Mouse (Mus musculus): ENCODE measurements at regions not wholly inside any gene's neighbourhood (a gene's known extent, or its start where the extent isn't known, plus 50 kb on each side); places are given as distances from the start of the nearest gene placed in this dataset.
A peak's percentile ranks its signal among the peaks of the same experiment; 100 is the strongest.

- Histone ChIP-seq H3K4me3 (ENCODE audit: low read depth, low read length) (no peak overlapping the region), H3K9ac (ENCODE audit: low read length) (no peak overlapping the region), H3K4me2 (no peak overlapping the region), H3K27ac (ENCODE audit: low read depth, low read length) (no peak overlapping the region), H3K4me1 (ENCODE audit: control insufficient read depth, insufficient read depth, low read length) (no peaks in the 10 kb centered on the region), H3K36me3 (ENCODE audit: control insufficient read depth, insufficient read depth, low read length) (no peaks in the 10 kb centered on the region), H3K27me3 (ENCODE audit: control insufficient read depth, insufficient read depth, low read length) (no peaks in the 10 kb centered on the region), H3K9me3 (ENCODE audit: control insufficient read depth, low read length) (no peaks in the 10 kb centered on the region)
- WGBS, result 24% methylated on average over 1 of the region's 1 CpGs
- no peak for ATAC-seq (ENCODE audit: low FRiP score)
- DNase-seq (ENCODE audit: low spot score, missing footprints), result peak; percentile 51
These were observed 97.7 kb downstream of the E030025P04Rik start for GRCm38 (mm10) chr11:109046446-109046845.

GRCm38 (mm10) chr11:109040519-109040916, 103.7 kb downstream of the E030025P04Rik start:
- H3K4me2 ChIP-seq, result no peak overlapping the region
- 66% methylated on average over 7 of the region's 7 CpGs for WGBS
- DNase-seq (ENCODE audit: low spot score, missing footprints), result peak; percentile 79
- no peak overlapping the region for H3K9ac ChIP-seq (ENCODE audit: low read length)
- H3K9me3 ChIP-seq (ENCODE audit: control insufficient read depth, low read length), result no peaks in the 10 kb centered on the region
- H3K4me3 ChIP-seq (ENCODE audit: low read depth, low read length), result no peak overlapping the region
- H3K36me3 ChIP-seq (ENCODE audit: control insufficient read depth, insufficient read depth, low read length), result no peaks in the 10 kb centered on the region
- no peak for ATAC-seq (ENCODE audit: low FRiP score)
- H3K27me3 ChIP-seq (ENCODE audit: control insufficient read depth, insufficient read depth, low read length), result no peaks in the 10 kb centered on the region
- H3K4me1 ChIP-seq (ENCODE audit: control insufficient read depth, insufficient read depth, low read length), result no peaks in the 10 kb centered on the region; the same call in 1 of the 2 replicates
- H3K27ac ChIP-seq (ENCODE audit: low read depth, low read length), result no peak overlapping the region

- Histone ChIP-seq H3K4me3 (ENCODE audit: low read depth, low read length) (no peak overlapping the region), H3K4me1 (ENCODE audit: control insufficient read depth, insufficient read depth, low read length) (no peaks in the 10 kb centered on the region; the same call in 1 of the 2 replicates), H3K9me3 (ENCODE audit: control insufficient read depth, low read length) (no peaks in the 10 kb centered on the region), H3K9ac (ENCODE audit: low read length) (no peak overlapping the region), H3K4me2 (no peak overlapping the region), H3K36me3 (ENCODE audit: control insufficient read depth, insufficient read depth, low read length) (no peaks in the 10 kb centered on the region), H3K27me3 (ENCODE audit: control insufficient read depth, insufficient read depth, low read length) (no peaks in the 10 kb centered on the region), H3K27ac (ENCODE audit: low read depth, low read length) (no peak overlapping the region)
- 73% methylated on average over 6 of the region's 6 CpGs for WGBS
- ATAC-seq (ENCODE audit: low FRiP score) (no peak), DNase-seq (ENCODE audit: low spot score, missing footprints) (no peak)
These were observed 104.2 kb downstream of the E030025P04Rik start for GRCm38 (mm10) chr11:109039792-109040518.

- Histone ChIP-seq H3K27me3 (ENCODE audit: control insufficient read depth, insufficient read depth, low read length) (no peaks in the 10 kb centered on the region), H3K9me3 (ENCODE audit: control insufficient read depth, low read length) (no peaks in the 10 kb centered on the region), H3K9ac (ENCODE audit: low read length) (no peak overlapping the region), H3K36me3 (ENCODE audit: control insufficient read depth, insufficient read depth, low read length) (no peaks in the 10 kb centered on the region), H3K4me2 (no peak overlapping the region), H3K4me3 (ENCODE audit: low read depth, low read length) (no peak overlapping the region), H3K4me1 (ENCODE audit: control insufficient read depth, insufficient read depth, low read length) (no peaks in the 10 kb centered on the region; the same call in 1 of the 2 replicates), H3K27ac (ENCODE audit: low read depth, low read length) (no peak overlapping the region)
- DNase-seq (ENCODE audit: low spot score, missing footprints) (no peak), ATAC-seq (ENCODE audit: low FRiP score) (no peak)
- 78% methylated on average over 10 of the region's 10 CpGs for WGBS
These were observed 104.9 kb downstream of the E030025P04Rik start for GRCm38 (mm10) chr11:109039060-109039791.

- Histone ChIP-seq H3K27ac (ENCODE audit: low read depth, low read length) (no peak overlapping the region), H3K36me3 (ENCODE audit: control insufficient read depth, insufficient read depth, low read length) (no peaks in the 10 kb centered on the region), H3K4me2 (no peak overlapping the region), H3K4me3 (ENCODE audit: low read depth, low read length) (no peak overlapping the region), H3K9me3 (ENCODE audit: control insufficient read depth, low read length) (no peaks in the 10 kb centered on the region), H3K4me1 (ENCODE audit: control insufficient read depth, insufficient read depth, low read length) (no peaks in the 10 kb centered on the region; the same call in 1 of the 2 replicates), H3K27me3 (ENCODE audit: control insufficient read depth, insufficient read depth, low read length) (no peaks in the 10 kb centered on the region), H3K9ac (ENCODE audit: low read length) (no peak overlapping the region)
- WGBS, result 86% methylated on average over 7 of the region's 7 CpGs
- DNase-seq (ENCODE audit: low spot score, missing footprints) (peak; percentile 75), ATAC-seq (ENCODE audit: low FRiP score) (no peak)
These were observed 106.0 kb downstream of the E030025P04Rik start for GRCm38 (mm10) chr11:109038136-109038535.

- Histone ChIP-seq H3K4me2 (no peak overlapping the region), H3K27ac (ENCODE audit: low read depth, low read length) (no peak overlapping the region), H3K4me3 (ENCODE audit: low read depth, low read length) (no peak overlapping the region), H3K27me3 (ENCODE audit: control insufficient read depth, insufficient read depth, low read length) (no peaks in the 10 kb centered on the region), H3K36me3 (ENCODE audit: control insufficient read depth, insufficient read depth, low read length) (no peaks in the 10 kb centered on the region), H3K4me1 (ENCODE audit: control insufficient read depth, insufficient read depth, low read length) (peaks cover 3% of the 10 kb centered on the region; the same call in 1 of the 2 replicates), H3K9me3 (ENCODE audit: control insufficient read depth, low read length) (no peaks in the 10 kb centered on the region), H3K9ac (ENCODE audit: low read length) (no peak overlapping the region)
- DNase-seq (ENCODE audit: low spot score, missing footprints) (no peak), ATAC-seq (ENCODE audit: low FRiP score) (no peak)
- 93% methylated on average over 1 of the region's 1 CpGs for WGBS
These were observed 109.6 kb downstream of the E030025P04Rik start for GRCm38 (mm10) chr11:109034596-109034995.

GRCm38 (mm10) chr11:109034072-109034471, 110.1 kb downstream of the E030025P04Rik start:
- ATAC-seq (ENCODE audit: low FRiP score) (no peak), DNase-seq (ENCODE audit: low spot score, missing footprints) (no peak)
- no peaks in the 10 kb centered on the region for H3K27me3 ChIP-seq (ENCODE audit: control insufficient read depth, insufficient read depth, low read length)
- WGBS, result 74% methylated on average over 4 of the region's 4 CpGs
- no peaks in the 10 kb centered on the region for H3K9me3 ChIP-seq (ENCODE audit: control insufficient read depth, low read length)
- H3K4me1 ChIP-seq (ENCODE audit: control insufficient read depth, insufficient read depth, low read length), result peaks cover 3% of the 10 kb centered on the region; the same call in 1 of the 2 replicates
- H3K4me2 ChIP-seq, result no peak overlapping the region
- H3K4me3 ChIP-seq (ENCODE audit: low read depth, low read length), result no peak overlapping the region
- no peak overlapping the region for H3K9ac ChIP-seq (ENCODE audit: low read length)
- no peaks in the 10 kb centered on the region for H3K36me3 ChIP-seq (ENCODE audit: control insufficient read depth, insufficient read depth, low read length)
- no peak overlapping the region for H3K27ac ChIP-seq (ENCODE audit: low read depth, low read length)

GRCm38 (mm10) chr11:109032729-109033128, 111.4 kb downstream of the E030025P04Rik start:
- Histone ChIP-seq H3K27ac (ENCODE audit: low read depth, low read length) (no peak overlapping the region), H3K4me1 (ENCODE audit: control insufficient read depth, insufficient read depth, low read length) (peaks cover 3% of the 10 kb centered on the region; the same call in 1 of the 2 replicates), H3K9me3 (ENCODE audit: control insufficient read depth, low read length) (no peaks in the 10 kb centered on the region), H3K27me3 (ENCODE audit: control insufficient read depth, insufficient read depth, low read length) (no peaks in the 10 kb centered on the region), H3K36me3 (ENCODE audit: control insufficient read depth, insufficient read depth, low read length) (no peaks in the 10 kb centered on the region), H3K9ac (ENCODE audit: low read length) (no peak overlapping the region), H3K4me2 (no peak overlapping the region), H3K4me3 (ENCODE audit: low read depth, low read length) (no peak overlapping the region)
- 26% methylated on average over 6 of the region's 6 CpGs for WGBS
- peak; percentile 67 for ATAC-seq (ENCODE audit: low FRiP score)
- no peak for DNase-seq (ENCODE audit: low spot score, missing footprints)

- Histone ChIP-seq H3K4me2 (no peak overlapping the region), H3K9me3 (ENCODE audit: control insufficient read depth, low read length) (no peaks in the 10 kb centered on the region), H3K9ac (ENCODE audit: low read length) (no peak overlapping the region), H3K4me1 (ENCODE audit: control insufficient read depth, insufficient read depth, low read length) (peaks cover 3% of the 10 kb centered on the region; the same call in 1 of the 2 replicates), H3K27ac (ENCODE audit: low read depth, low read length) (no peak overlapping the region), H3K4me3 (ENCODE audit: low read depth, low read length) (no peak overlapping the region), H3K27me3 (ENCODE audit: control insufficient read depth, insufficient read depth, low read length) (no peaks in the 10 kb centered on the region), H3K36me3 (ENCODE audit: control insufficient read depth, insufficient read depth, low read length) (no peaks in the 10 kb centered on the region)
- 27% methylated on average over 3 of the region's 3 CpGs for WGBS
- no peak for ATAC-seq (ENCODE audit: low FRiP score)
- DNase-seq (ENCODE audit: low spot score, missing footprints), result peak; percentile 89
These were observed 110.3 kb downstream of the Axin2 start for GRCm38 (mm10) chr11:109030486-109030885.
